Mouse (Mus musculus): ENCODE results near the gene Triobp.
"Not testable (repeated sequence)": the region's sequence is repeated elsewhere in the genome, so short reads cannot be mapped to it uniquely, and the experiment has no call there.

The Triobp gene

GRCm38 (mm10) chr15:79000357-79000791, 52.9 kb downstream of the Triobp start:
- no peak for DNase-seq (ENCODE audit: low spot score in 2 of 2)

- DNase-seq (ENCODE audit: low spot score in 2 of 2): no peak
Observed at GRCm38 (mm10) chr15:79001559-79001958, 54.0 kb downstream of the Triobp start.

- no peak for DNase-seq (ENCODE audit: low spot score in 2 of 2)
Observed at GRCm38 (mm10) chr15:79002036-79002435, 54.5 kb downstream of the Triobp start.

GRCm38 (mm10) chr15:79003079-79003478, 55.6 kb downstream of the Triobp start:
- no peak for DNase-seq (ENCODE audit: low spot score in 2 of 2)

GRCm38 (mm10) chr15:79005581-79005980, 58.1 kb downstream of the Triobp start:
- DNase-seq (ENCODE audit: low spot score in 2 of 2): no peak

- no peak for DNase-seq (ENCODE audit: low spot score in 2 of 2)
Observed at GRCm38 (mm10) chr15:79006638-79007037, 59.1 kb downstream of the Triobp start.

GRCm38 (mm10) chr15:79007059-79007458, 59.5 kb downstream of the Triobp start:
- DNase-seq (ENCODE audit: low spot score in 2 of 2): no peak

GRCm38 (mm10) chr15:79007836-79008235, 60.3 kb downstream of the Triobp start:
- DNase-seq (ENCODE audit: low spot score in 2 of 2): not testable (repeated sequence)

- DNase-seq (ENCODE audit: low spot score in 2 of 2): no peak
Observed at GRCm38 (mm10) chr15:79009734-79010133, 62.2 kb downstream of the Triobp start.

- DNase-seq (ENCODE audit: low spot score in 2 of 2): no peak
Observed at GRCm38 (mm10) chr15:79011550-79011949, 64.0 kb downstream of the Triobp start.

GRCm38 (mm10) chr15:79013382-79013781, 65.9 kb downstream of the Triobp start:
- no peak for DNase-seq (ENCODE audit: low spot score in 2 of 2)

- no peak for DNase-seq (ENCODE audit: low spot score in 2 of 2)
Observed at GRCm38 (mm10) chr15:79018191-79018590, 70.7 kb downstream of the Triobp start.

GRCm38 (mm10) chr15:79018886-79019285, 71.4 kb downstream of the Triobp start:
- no peak for DNase-seq (ENCODE audit: low spot score in 2 of 2)

- DNase-seq (ENCODE audit: low spot score in 2 of 2): no peak
Observed at GRCm38 (mm10) chr15:79022671-79023230, 75.2 kb downstream of the Triobp start.

- no peak for DNase-seq (ENCODE audit: low spot score in 2 of 2)
Observed at GRCm38 (mm10) chr15:79023366-79023765, 75.8 kb downstream of the Triobp start.

- no peak for DNase-seq (ENCODE audit: low spot score in 2 of 2)
Observed at GRCm38 (mm10) chr15:79025687-79026308, 78.3 kb downstream of the Triobp start.

GRCm38 (mm10) chr15:79026511-79027290, 79.2 kb downstream of the Triobp start:
- no peak for DNase-seq (ENCODE audit: low spot score in 2 of 2)

- no peak for DNase-seq (ENCODE audit: low spot score in 2 of 2)
Observed at GRCm38 (mm10) chr15:79027291-79028205, 80.0 kb downstream of the Triobp start.

GRCm38 (mm10) chr15:79028237-79028738, 80.8 kb downstream of the Triobp start, which contains the start of gene H1f0:
H1f0 (plus strand) TSS chr15:79028450.
- peak; percentile 74 to 92 for DNase-seq (ENCODE audit: low spot score in 2 of 2)

GRCm38 (mm10) chr15:79028823-79029484, 81.4 kb downstream of the Triobp start:
- no peak for DNase-seq (ENCODE audit: low spot score in 2 of 2)
